Comparison of ENCODE assay signal across 40 mouse cellular contexts in genomic region chr4:155645721-155646120, GRCm38 (mm10). TPM values are rescaled to one million over a fixed set of nuclear protein-coding genes. Genes with fewer than 3 reads are reported as not detected.
"Had no signal": no experiment of that assay in that cellular context is flagged by ENCODE, and none has a peak within 500 bp of the region (broad histone marks: within the 10 kb centered on the region; RNA-seq: fewer than 3 reads in every experiment).

No protein-coding gene starts in this region.

- DNase-seq: gastrocnemius, postnatal 14 days; gastrocnemius, postnatal 36 days; heart, adult 11 months; heart, adult 2 months; heart, postnatal 14 days; heart, postnatal 36 days; kidney, adult 11 months; kidney, postnatal 10 days; kidney, postnatal 36 days; layer of hippocampus, adult 9-11 months; layer of hippocampus, postnatal 36 days; left cerebral cortex, postnatal 4 days had no signal

- H3K27me3 ChIP-seq: heart, embryonic 13.5 days; heart, embryonic 15.5 days had no signal

- H3K4me3 ChIP-seq: heart, adult 2 months; heart, embryonic 13.5 days; heart, embryonic 15.5 days; hindbrain, embryonic 13.5 days; hindbrain, embryonic 15.5 days; limb, embryonic 13.5 days; limb, embryonic 15.5 days had no signal

- H3K9ac ChIP-seq: heart, embryonic 13.5 days; heart, embryonic 15.5 days; hindbrain, embryonic 13.5 days; hindbrain, embryonic 15.5 days; limb, embryonic 13.5 days; limb, embryonic 15.5 days; liver, embryonic 14.5 days had no signal

- H3K9me3 ChIP-seq: heart, embryonic 13.5 days; heart, embryonic 15.5 days; hindbrain, embryonic 13.5 days; hindbrain, embryonic 15.5 days; limb, embryonic 13.5 days; limb, embryonic 15.5 days had no signal

- H3K4me2 ChIP-seq: heart, embryonic 11.5 days; heart, embryonic 13.5 days; heart, embryonic 15.5 days; hindbrain, embryonic 13.5 days; hindbrain, embryonic 15.5 days; limb, embryonic 13.5 days; limb, embryonic 15.5 days; liver, embryonic 11.5 days had no signal

- H3K4me1 ChIP-seq: hindbrain, embryonic 13.5 days; hindbrain, embryonic 15.5 days; limb, embryonic 13.5 days; limb, embryonic 15.5 days had no signal

- H3K27ac ChIP-seq: heart, adult 2 months; heart, embryonic 13.5 days; heart, embryonic 15.5 days; hindbrain, embryonic 13.5 days; hindbrain, embryonic 15.5 days; hindbrain, postnatal 0 days; limb, embryonic 13.5 days; limb, embryonic 15.5 days; liver, embryonic 14.5 days had no signal

- ATAC-seq: hindbrain, postnatal 0 days had no signal

RNA-seq across cellular contexts. Expression of gene Gm10563, which starts 0.5 kb away (rescaled TPM):
- total RNA-seq: gastrocnemius, adult 18-20 months; gastrocnemius, adult 8-10 months; gastrocnemius, postnatal 14 days; gastrocnemius, postnatal 36 days; heart, adult 2 months; heart, postnatal 14 days; heart, postnatal 36 days; hematopoietic stem cell, adult 5-6 weeks; hindbrain, postnatal 0 days; layer of hippocampus, adult 18-20 months; layer of hippocampus, adult 8-10 months; layer of hippocampus, postnatal 14 days; layer of hippocampus, postnatal 36 days; left cerebral cortex, adult 18-20 months; left cerebral cortex, adult 8-10 months; left cerebral cortex, postnatal 10 days; left cerebral cortex, postnatal 25 days; left cerebral cortex, postnatal 4 days had no signal
- polyA plus RNA-seq: gonadal fat pad, adult 2 months; heart, adult 2 months; heart, embryonic 11.5 days; heart, embryonic 13.5 days; heart, embryonic 15.5 days; heart, postnatal 0 days; hindbrain, embryonic 11.5 days; hindbrain, embryonic 13.5 days; hindbrain, embryonic 15.5 days; hindbrain, postnatal 0 days; intestine, embryonic 14.5 days; kidney, embryonic 16.5 days; large intestine, adult 2 months; limb, embryonic 11.5 days; limb, embryonic 13.5 days; limb, embryonic 15.5 days; liver, embryonic 11.5 days; liver, embryonic 14.5 days; liver, embryonic 16.5 days had no signal

RNA-seq across cellular contexts. Expression of gene Mmp23, which starts 7.5 kb away (rescaled TPM):
- total RNA-seq: hematopoietic stem cell, adult 5-6 weeks had no signal
